Mouse (Mus musculus): ENCODE data around the gene Gm4952.

DNA sequence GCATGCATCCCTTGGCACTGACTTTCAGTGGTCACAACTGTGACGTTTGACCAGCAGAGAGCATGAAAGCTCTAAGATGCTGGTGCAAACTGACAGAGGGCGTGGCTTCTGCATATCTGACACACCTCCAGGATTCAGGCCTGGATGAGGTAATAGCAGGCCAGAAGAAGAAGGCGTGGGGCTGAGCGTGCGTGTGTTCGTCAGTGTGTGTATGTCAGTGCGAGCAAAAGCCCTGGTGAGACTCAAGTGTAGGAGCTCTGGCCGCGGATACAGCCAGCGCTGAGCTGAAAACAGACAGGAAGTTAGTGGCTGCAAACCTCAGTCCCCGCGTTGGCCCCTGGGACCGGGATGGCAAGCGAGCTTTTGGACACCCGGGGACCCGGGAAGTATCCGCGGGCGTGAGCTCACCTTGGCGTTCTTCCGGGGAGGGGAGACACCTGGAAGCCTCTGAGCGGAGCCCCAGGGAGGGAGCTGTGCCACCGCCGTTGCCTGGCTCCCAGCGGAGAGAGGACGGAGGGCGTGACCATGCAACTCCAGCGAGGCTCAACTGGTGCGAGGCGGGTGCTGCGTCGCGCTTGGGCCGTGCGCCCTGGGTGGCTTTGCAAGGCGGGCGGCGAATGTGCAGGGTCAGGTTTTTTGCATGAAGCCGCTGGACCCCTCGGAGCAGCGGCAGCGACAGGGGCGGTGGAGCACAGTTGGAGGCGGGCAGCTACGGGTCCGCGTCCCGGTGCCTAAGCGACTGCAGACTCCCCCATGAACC is 4.1 kb upstream of the Gm4952 start:
- no peak for TF ChIP-seq FLI1 (IDR thresholded peaks at IDR 0.05; ENCODE audit: low read length)
- no peak for TF ChIP-seq GATA1 (IDR thresholded peaks at IDR 0.05; ENCODE audit: borderline replicate concordance, low read length)
